Mouse (Mus musculus) embryonic stem cell, embryonic (primary cell): ENCODE data around the gene Phgr1.

Experiments used
- CTCF ChIA-PET, 4 experiments: fragments of 300-600 bp in 2 of 4; fragments of 350-600 bp in 2 of 4; sonication (Branson Sonifier 250); formaldehyde crosslinking; loops; one replicate each; lab custom pipeline; 2022; ENCODE audit warnings: inconsistent platforms in 2 of 4; lab: Charles Lee
- POLR2A ChIA-PET, 4 experiments: fragments of 300-600 bp in 2 of 4; fragments of 350-600 bp in 2 of 4; sonication (Branson Sonifier 250); formaldehyde crosslinking; loops; one replicate each; lab custom pipeline; 2022; ENCODE audit warnings: antibody characterized with exemption in 4 of 4, inconsistent platforms in 1 of 4; lab: Charles Lee

Gene Phgr1

GRCm38 (mm10) chr2:118782303-118782702, 9.7 kb downstream of the Phgr1 start:
- ChIA-PET POLR2A (interaction anchor here in 1 of 4 experiments (1.9 kb wide), 1 partner anchor 33 kb away, joined by 4 read pairs; no protein-coding TSS in a partner anchor), CTCF (no interaction called here)

GRCm38 (mm10) chr2:118783093-118783492, 10.5 kb downstream of the Phgr1 start:
- ChIA-PET POLR2A (interaction anchor here in 1 of 4 experiments (1.9 kb wide), 1 partner anchor 32 kb away, joined by 4 read pairs; no protein-coding TSS in a partner anchor), CTCF (no interaction called here)

GRCm38 (mm10) chr2:118783663-118784062, 11.1 kb downstream of the Phgr1 start:
- POLR2A ChIA-PET: interaction anchor here in 1 of 4 experiments (1.9 kb wide), 1 partner anchor 31 kb away, joined by 4 read pairs; no protein-coding TSS in a partner anchor
- CTCF ChIA-PET: no interaction called here

- POLR2A ChIA-PET: interaction anchor here in 1 of 4 experiments (0.8 kb wide), 1 partner anchor 9 kb away, joined by 3 read pairs; no protein-coding TSS in a partner anchor
- CTCF ChIA-PET: interaction anchor here in 1 of 4 experiments (0.6 to 1.1 kb wide), 2 partner anchors 18 to 24 kb away, joined by 4 to 6 read pairs; partner anchors contain the start of gene Ccdc9b
Measured at GRCm38 (mm10) chr2:118786525-118786924, 14.0 kb downstream of the Phgr1 start.

GRCm38 (mm10) chr2:118789501-118789900, 16.9 kb downstream of the Phgr1 start:
- POLR2A ChIA-PET: interaction anchor here in 3 of 4 experiments (0.5 to 2.4 kb wide), 6 partner anchors 10 to 401 kb away, joined by 3 to 7 read pairs (median 4); partner anchors contain the start of genes Ccdc9b (in 1 of the 3), Disp2 (in 1 of the 3), Eif2ak4 (in 1 of the 3) and Inafm2 (in 1 of the 3)
- CTCF ChIA-PET: interaction anchor here in 3 of 4 experiments (0.6 to 2.8 kb wide), 3 partner anchors 25 to 111 kb away, joined by 3 to 13 read pairs (median 4); partner anchors contain the start of gene Ccdc9b (in 1 of the 3)

- POLR2A ChIA-PET: interaction anchor here in 2 of 4 experiments (0.9 to 2.4 kb wide), 3 partner anchors 16 to 90 kb away, joined by 3 to 7 read pairs (median 4); no protein-coding TSS in a partner anchor
- CTCF ChIA-PET: interaction anchor here in 3 of 4 experiments (0.6 to 2.8 kb wide), 9 partner anchors 11 to 528 kb away, joined by 3 to 13 read pairs (median 4); partner anchors contain the start of genes Ccdc9b (in 1 of the 3), Disp2 (in 1 of the 3) and Knstrn (in 1 of the 3)
Measured at GRCm38 (mm10) chr2:118790221-118790550, 17.6 kb downstream of the Phgr1 start.

GRCm38 (mm10) chr2:118790551-118791525, 18.3 kb downstream of the Phgr1 start:
- ChIA-PET CTCF (interaction anchor here (0.6 to 2.8 kb wide), 19 partner anchors 11 to 528 kb away, joined by 3 to 13 read pairs (median 4); partner anchors contain the start of genes Ankrd63 (in 1 of the 4), Ccdc9b (in 1 of the 4), Disp2 (in 1 of the 4) and Ivd (in 1 of the 4)), POLR2A (interaction anchor here in 3 of 4 experiments (0.6 to 2.4 kb wide), 11 partner anchors 16 to 280 kb away, joined by 3 to 9 read pairs (median 3); partner anchors contain the start of gene Knstrn (in 2 of the 3))

GRCm38 (mm10) chr2:118791591-118792258, 19.2 kb downstream of the Phgr1 start:
- ChIA-PET POLR2A (interaction anchor here in 3 of 4 experiments (0.6 to 2.3 kb wide), 10 partner anchors 15 to 281 kb away, joined by 3 to 9 read pairs (median 3); partner anchors contain the start of gene Knstrn (in 2 of the 3)), CTCF (interaction anchor here in 3 of 4 experiments (0.7 to 2.7 kb wide), 12 partner anchors 12 to 398 kb away, joined by 3 to 13 read pairs (median 4); partner anchors contain the start of genes Ankrd63 (in 1 of the 3), Disp2 (in 1 of the 3), Ivd (in 1 of the 3) and Knstrn (in 1 of the 3))

- ChIA-PET CTCF (interaction anchor here in 3 of 4 experiments (1.0 to 2.7 kb wide), 4 partner anchors 13 to 88 kb away, joined by 4 to 13 read pairs (median 8); partner anchors contain the start of genes Ankrd63 (in 1 of the 3) and Disp2 (in 1 of the 3)), POLR2A (interaction anchor here in 1 of 4 experiments (0.6 to 2.3 kb wide), 4 partner anchors 12 to 109 kb away, joined by 3 to 9 read pairs (median 3); partner anchors contain the start of gene Knstrn)
Measured at GRCm38 (mm10) chr2:118792259-118792613, 19.7 kb downstream of the Phgr1 start.

- ChIA-PET CTCF (interaction anchor here in 3 of 4 experiments (0.6 to 1.2 kb wide), 3 partner anchors 26 to 307 kb away, joined by 3 read pairs; no protein-coding TSS in a partner anchor), POLR2A (no interaction called here)
Measured at GRCm38 (mm10) chr2:118793636-118794035, 21.1 kb downstream of the Phgr1 start.

GRCm38 (mm10) chr2:118802542-118803118, 30.1 kb downstream of the Phgr1 start:
- ChIA-PET CTCF (no interaction called here), POLR2A (interaction anchor here in 2 of 4 experiments (0.8 to 1.0 kb wide), 2 partner anchors 11 kb away, joined by 3 read pairs; partner anchors contain the start of gene Knstrn (in 2 of the 2))

- ChIA-PET CTCF (no interaction called here), POLR2A (interaction anchor here in 1 of 4 experiments (1.1 to 1.4 kb wide), 4 partner anchors 8 to 57 kb away, joined by 3 to 6 read pairs (median 3); no protein-coding TSS in a partner anchor)
Measured at GRCm38 (mm10) chr2:118804474-118804873, 31.9 kb downstream of the Phgr1 start.

- CTCF ChIA-PET: no interaction called here
- POLR2A ChIA-PET: interaction anchor here in 1 of 4 experiments (1.1 to 1.4 kb wide), 4 partner anchors 9 to 57 kb away, joined by 3 to 6 read pairs (median 3); no protein-coding TSS in a partner anchor
Measured at GRCm38 (mm10) chr2:118805137-118805536, 32.6 kb downstream of the Phgr1 start.

GRCm38 (mm10) chr2:118805756-118806155, 33.2 kb downstream of the Phgr1 start:
- POLR2A ChIA-PET: interaction anchor here in 1 of 4 experiments (1.1 to 1.4 kb wide), 3 partner anchors 9 to 18 kb away, joined by 3 to 6 read pairs (median 3); no protein-coding TSS in a partner anchor
- CTCF ChIA-PET: interaction anchor here in 1 of 4 experiments (0.6 kb wide), 1 partner anchor 126 kb away, joined by 3 read pairs; no protein-coding TSS in a partner anchor

GRCm38 (mm10) chr2:118806860-118807259, 34.3 kb downstream of the Phgr1 start:
- ChIA-PET POLR2A (interaction anchor here in 2 of 4 experiments (0.6 to 1.2 kb wide), 3 partner anchors 16 to 134 kb away, joined by 3 to 4 read pairs (median 4); no protein-coding TSS in a partner anchor), CTCF (interaction anchor here in 3 of 4 experiments (0.5 to 1.3 kb wide), 6 partner anchors 10 to 321 kb away, joined by 3 to 6 read pairs (median 3); partner anchors contain the start of gene Disp2 (in 1 of the 3))

- CTCF ChIA-PET: no interaction called here
- POLR2A ChIA-PET: no interaction called here
Measured at GRCm38 (mm10) chr2:118810861-118811260, 38.3 kb downstream of the Phgr1 start.

GRCm38 (mm10) chr2:118812724-118813123, 40.2 kb downstream of the Phgr1 start:
- POLR2A ChIA-PET: no interaction called here
- CTCF ChIA-PET: no interaction called here
